Mouse (Mus musculus): ENCODE data around the gene Nuak2.
"Not testable (repeated sequence)": the region's sequence is repeated elsewhere in the genome, so short reads cannot be mapped to it uniquely, and the experiment has no call there.

The Nuak2 gene

GRCm38 (mm10) chr1:132315889-132316624 is at the start of gene Nuak2:
Gene Nuak2, plus strand, starts transcription at chr1:132316126.
- DNase-seq (ENCODE audit: low read depth, low spot score): peak; percentile 8

GRCm38 (mm10) chr1:132266791-132267557 is 49.0 kb upstream of the Nuak2 start:
- no peak for DNase-seq (ENCODE audit: low read depth, low spot score)

GRCm38 (mm10) chr1:132267959-132268358 is 48.0 kb upstream of the Nuak2 start:
- DNase-seq (ENCODE audit: low read depth, low spot score): no peak

GRCm38 (mm10) chr1:132268418-132269060 is 47.4 kb upstream of the Nuak2 start:
- DNase-seq (ENCODE audit: low read depth, low spot score): no peak

GRCm38 (mm10) chr1:132271237-132271636 is 44.7 kb upstream of the Nuak2 start:
- DNase-seq (ENCODE audit: low read depth, low spot score): no peak

- no peak for DNase-seq (ENCODE audit: low read depth, low spot score)
These were observed 39.2 kb upstream of the Nuak2 start for GRCm38 (mm10) chr1:132276694-132277093.

GRCm38 (mm10) chr1:132277124-132277523 is 38.8 kb upstream of the Nuak2 start:
- no peak for DNase-seq (ENCODE audit: low read depth, low spot score)

GRCm38 (mm10) chr1:132280636-132281035 is 35.3 kb upstream of the Nuak2 start:
- not testable (repeated sequence) for DNase-seq (ENCODE audit: low read depth, low spot score)

GRCm38 (mm10) chr1:132281523-132282176 is 34.3 kb upstream of the Nuak2 start:
- DNase-seq (ENCODE audit: low read depth, low spot score): no peak

GRCm38 (mm10) chr1:132282177-132282536 is 33.8 kb upstream of the Nuak2 start:
- no peak for DNase-seq (ENCODE audit: low read depth, low spot score)

GRCm38 (mm10) chr1:132283018-132283417 is 32.9 kb upstream of the Nuak2 start:
- no peak for DNase-seq (ENCODE audit: low read depth, low spot score)

- DNase-seq (ENCODE audit: low read depth, low spot score): no peak
These were observed 29.2 kb upstream of the Nuak2 start for GRCm38 (mm10) chr1:132286735-132287134.

- no peak for DNase-seq (ENCODE audit: low read depth, low spot score)
These were observed 28.5 kb upstream of the Nuak2 start for GRCm38 (mm10) chr1:132287445-132287844.

- DNase-seq (ENCODE audit: low read depth, low spot score): no peak
These were observed 27.9 kb upstream of the Nuak2 start for GRCm38 (mm10) chr1:132287991-132288451.

- DNase-seq (ENCODE audit: low read depth, low spot score): no peak
These were observed 26.0 kb upstream of the Nuak2 start for GRCm38 (mm10) chr1:132289965-132290364.

- no peak for DNase-seq (ENCODE audit: low read depth, low spot score)
These were observed 24.8 kb upstream of the Nuak2 start for GRCm38 (mm10) chr1:132290921-132291675.

GRCm38 (mm10) chr1:132291706-132292105 is 24.2 kb upstream of the Nuak2 start:
- DNase-seq (ENCODE audit: low read depth, low spot score): no peak

- DNase-seq (ENCODE audit: low read depth, low spot score): no peak
These were observed 23.4 kb upstream of the Nuak2 start for GRCm38 (mm10) chr1:132292318-132293129.

GRCm38 (mm10) chr1:132295506-132295905 is 20.4 kb upstream of the Nuak2 start:
- no peak for DNase-seq (ENCODE audit: low read depth, low spot score)

- DNase-seq (ENCODE audit: low read depth, low spot score): no peak
These were observed 19.9 kb upstream of the Nuak2 start for GRCm38 (mm10) chr1:132296051-132296450.
